Mouse (Mus musculus): ENCODE measurements around the gene Klhl41.
"Not testable (repeated sequence)": the region's sequence is repeated elsewhere in the genome, so short reads cannot be mapped to it uniquely, and the experiment has no call there.

Klhl41 gene

GRCm38 (mm10) chr2:69669853-69670252 lies at the start of gene Klhl41:
Gene Klhl41, plus strand, starts transcription at chr2:69670120.
- no peak for DNase-seq

GRCm38 (mm10) chr2:69629215-69629614 lies 40.7 kb upstream of the Klhl41 start:
- DNase-seq, result no peak

GRCm38 (mm10) chr2:69629914-69630313 lies 40.0 kb upstream of the Klhl41 start:
- no peak for DNase-seq

- DNase-seq, result no peak
Measured at GRCm38 (mm10) chr2:69630792-69631191, 39.1 kb upstream of the Klhl41 start.

GRCm38 (mm10) chr2:69631449-69631848 lies 38.5 kb upstream of the Klhl41 start:
- no peak for DNase-seq

GRCm38 (mm10) chr2:69635064-69635701 lies 34.7 kb upstream of the Klhl41 start:
- DNase-seq, result peak; percentile 19 to 40

GRCm38 (mm10) chr2:69635807-69636206 lies 34.1 kb upstream of the Klhl41 start:
- peak; percentile 31 to 33 for DNase-seq

- not testable (repeated sequence) for DNase-seq
Measured at GRCm38 (mm10) chr2:69637989-69638388, 31.9 kb upstream of the Klhl41 start.

- peak; percentile 20 to 33 for DNase-seq
Measured at GRCm38 (mm10) chr2:69640100-69640499, 29.8 kb upstream of the Klhl41 start.

GRCm38 (mm10) chr2:69644968-69645617 lies 24.8 kb upstream of the Klhl41 start:
- no peak for DNase-seq

GRCm38 (mm10) chr2:69646726-69647490 lies 23.0 kb upstream of the Klhl41 start, which contains the start of gene Bbs5:
Gene Bbs5, plus strand, starts transcription at chr2:69647171.
- peak; percentile 96 to 97 for DNase-seq

GRCm38 (mm10) chr2:69649716-69650115 lies 20.2 kb upstream of the Klhl41 start:
- no peak for DNase-seq

- DNase-seq, result no peak
Measured at GRCm38 (mm10) chr2:69659326-69659725, 10.6 kb upstream of the Klhl41 start.

GRCm38 (mm10) chr2:69663827-69664476 lies 6.0 kb upstream of the Klhl41 start:
- DNase-seq, result no peak

- no peak for DNase-seq
Measured at GRCm38 (mm10) chr2:69667656-69668055, 2.3 kb upstream of the Klhl41 start.

GRCm38 (mm10) chr2:69668414-69668813 lies 1.5 kb upstream of the Klhl41 start:
- no peak for DNase-seq

- peak in 1 of 2 experiments; percentile 6 for DNase-seq
Measured at GRCm38 (mm10) chr2:69673723-69674122, 3.8 kb downstream of the Klhl41 start.

GRCm38 (mm10) chr2:69675266-69675665 lies 5.3 kb downstream of the Klhl41 start:
- no peak for DNase-seq

GRCm38 (mm10) chr2:69676713-69677112 lies 6.8 kb downstream of the Klhl41 start:
- no peak for DNase-seq

GRCm38 (mm10) chr2:69677215-69677614 lies 7.3 kb downstream of the Klhl41 start:
- DNase-seq, result not testable (repeated sequence)

GRCm38 (mm10) chr2:69679990-69680389 lies 10.1 kb downstream of the Klhl41 start:
- no peak for DNase-seq

GRCm38 (mm10) chr2:69681931-69682330 lies 12.0 kb downstream of the Klhl41 start:
- DNase-seq, result no peak
